Mouse (Mus musculus): ENCODE results near the gene Ndufaf4.

- no peak for TF ChIP-seq CTCF (IDR thresholded peaks at IDR 0.05; ENCODE audit: low read depth)
- no peak for TF ChIP-seq EP300 (IDR thresholded peaks at IDR 0.05; ENCODE audit: low read depth)
Measured at GRCm38 (mm10) chr4:24942728-24943424, 45.0 kb downstream of the Ndufaf4 start.
